Mouse (Mus musculus) MEL (cell line): ENCODE results near the gene Gigyf1. TPM values are rescaled to one million over a fixed set of nuclear protein-coding genes. Genes with fewer than 3 reads are reported as not detected.

Experiments used
- DNase-seq: peaks from one replicate; pipeline ENCODE4 v3.0.0; 2011; ENCODE audit warnings: low read depth, low spot score
- H3K27ac ChIP-seq: 2 replicates; pipeline ENCODE4 v1.5.1; 2012; ENCODE audit warnings: low read depth, mild to moderate bottlenecking, control low read depth, low read length, moderate library complexity; ENCODE audit not compliant: control insufficient read depth
- H3K27me3 ChIP-seq, 2 experiments: fragments of 150-350 bp in 1 of 2; sonication (generic) in 1 of 2; 2 replicates each; pipeline ENCODE4 v1.6.1; 2012; ENCODE audit warnings: low read length in 2 of 2, mild to moderate bottlenecking in 2 of 2, improper control_type of control experiment in 1 of 2, moderate library complexity in 1 of 2; ENCODE audit not compliant: insufficient read depth in 2 of 2, control insufficient read depth in 1 of 2
- H3K36me3 ChIP-seq, 2 experiments: 2 replicates each; pipeline ENCODE4 v1.6.1; 2012 to 2014; ENCODE audit warnings: low read length in 2 of 2, improper control_type of control experiment in 1 of 2, inconsistent platforms in 1 of 2, mild to moderate bottlenecking in 1 of 2; ENCODE audit not compliant: insufficient read depth in 2 of 2, control insufficient read depth in 1 of 2
- H3K4me1 ChIP-seq, 2 experiments: fragments of 150-350 bp in 1 of 2; sonication (generic) in 1 of 2; 2 replicates each; pipeline ENCODE4 v1.6.1; 2012; ENCODE audit warnings: low read length in 2 of 2, improper control_type of control experiment in 1 of 2, mild to moderate bottlenecking in 1 of 2; ENCODE audit not compliant: insufficient read depth in 2 of 2, control insufficient read depth in 1 of 2
- H3K4me3 ChIP-seq, 2 experiments: fragments of 150-350 bp in 1 of 2; sonication (generic) in 1 of 2; 2 replicates each; pipeline ENCODE4 v1.5.1; 2012; ENCODE audit warnings: low read depth in 2 of 2, low read length in 2 of 2, mild to moderate bottlenecking in 2 of 2, moderate library complexity in 2 of 2, control low read depth in 1 of 2, improper control_type of control experiment in 1 of 2; ENCODE audit not compliant: control insufficient read depth in 1 of 2, insufficient read depth in 1 of 2
- H3K79me2 ChIP-seq: 2 replicates; pipeline ENCODE4 v1.6.1; 2012; ENCODE audit warnings: mild to moderate bottlenecking, low read length, moderate library complexity; ENCODE audit not compliant: control insufficient read depth, poor library complexity, insufficient read depth
- H3K9ac ChIP-seq: 2 replicates; pipeline ENCODE4 v1.6.1; 2012; ENCODE audit warnings: low read depth, mild to moderate bottlenecking, control low read depth, low read length, moderate library complexity; ENCODE audit not compliant: control insufficient read depth, poor library complexity, severe bottlenecking
- H3K9me3 ChIP-seq: fragments of 150-350 bp; sonication (generic); replicated peaks from 2 replicates; pipeline ENCODE4 v1.6.1; 2012; ENCODE audit warnings: mild to moderate bottlenecking, low read length, improper control_type of control experiment, moderate library complexity; ENCODE audit not compliant: insufficient read depth
- CHD1 ChIP-seq: IDR thresholded peaks from 2 replicates; pipeline ENCODE4 v1.6.1; 2012; ENCODE audit warnings: low read depth, mild to moderate bottlenecking, inconsistent platforms, low read length, improper control_type of control experiment
- CTCF ChIP-seq, 3 experiments: IDR thresholded peaks in 2 of 3; conservative IDR thresholded peaks in 1 of 3; 2 replicates each; pipeline ENCODE4 v1.5.1; 2011 to 2012; ENCODE audit warnings: low read length in 3 of 3, low read depth in 2 of 3, mild to moderate bottlenecking in 2 of 3, improper control_type of control experiment in 1 of 3, inconsistent platforms in 1 of 3, mixed read lengths in 1 of 3, moderate library complexity in 1 of 3; ENCODE audit not compliant: control insufficient read depth in 1 of 3, insufficient read depth in 1 of 3, poor library complexity in 1 of 3, severe bottlenecking in 1 of 3
- ELF1 ChIP-seq: IDR thresholded peaks from 2 replicates; pipeline ENCODE4 v1.6.1; 2014; ENCODE audit warnings: low read depth, mild to moderate bottlenecking, inconsistent platforms, low read length, improper control_type of control experiment, moderate library complexity
- GABPA ChIP-seq: IDR thresholded peaks from 2 replicates; pipeline ENCODE4 v1.6.1; 2012; ENCODE audit warnings: low read depth, mild to moderate bottlenecking, inconsistent platforms, low read length, improper control_type of control experiment, moderate library complexity
- GATA1 ChIP-seq: IDR thresholded peaks from 2 replicates; pipeline ENCODE4 v1.6.1; 2011; ENCODE audit warnings: low read depth, low read length, improper control_type of control experiment
- KAT2A ChIP-seq: conservative IDR thresholded peaks from 2 replicates; pipeline ENCODE4 v1.6.1; 2012; ENCODE audit warnings: low read depth, low read length, improper control_type of control experiment, inconsistent platforms
- MAX ChIP-seq: IDR thresholded peaks from 2 replicates; pipeline ENCODE4 v1.6.1; 2011; ENCODE audit warnings: low read length, improper control_type of control experiment
- MAZ ChIP-seq: IDR thresholded peaks from 2 replicates; pipeline ENCODE4 v1.6.1; 2012; ENCODE audit warnings: low read depth, mild to moderate bottlenecking, inconsistent platforms, low read length, improper control_type of control experiment
- MYB ChIP-seq: IDR thresholded peaks from 2 replicates; pipeline ENCODE4 v1.6.1; 2011; ENCODE audit warnings: mild to moderate bottlenecking, low read depth, low read length, improper control_type of control experiment
- POLR2A ChIP-seq, 2 experiments: IDR thresholded peaks; 2 replicates each; pipeline ENCODE4 v1.6.1; 2011 to 2012; ENCODE audit warnings: low read length in 2 of 2, mild to moderate bottlenecking in 2 of 2, control low read depth in 1 of 2, improper control_type of control experiment in 1 of 2, low read depth in 1 of 2, moderate library complexity in 1 of 2; ENCODE audit not compliant: control insufficient read depth in 1 of 2, insufficient read depth in 1 of 2, poor library complexity in 1 of 2
- POLR2AphosphoS5 ChIP-seq: IDR thresholded peaks from 2 replicates; pipeline ENCODE4 v1.6.1; 2012; ENCODE audit warnings: low read depth, borderline replicate concordance, mild to moderate bottlenecking, inconsistent platforms, low read length, moderate library complexity, mixed read lengths
- UBTF ChIP-seq: IDR thresholded peaks from 2 replicates; pipeline ENCODE4 v1.6.1; 2012; ENCODE audit warnings: low read depth, mild to moderate bottlenecking, inconsistent platforms, low read length, improper control_type of control experiment, moderate library complexity, borderline replicate concordance; ENCODE audit not compliant: insufficient read depth
- ZKSCAN1 ChIP-seq: IDR thresholded peaks from 2 replicates; pipeline ENCODE4 v1.6.1; 2012; ENCODE audit warnings: low read depth, mild to moderate bottlenecking, inconsistent platforms, low read length, improper control_type of control experiment, moderate library complexity
- polyA plus RNA-seq, 2 experiments: library from polyadenylated mRNA; stranded (reverse) in 1 of 2; unstranded in 1 of 2; fragments of >175 nt in 1 of 2; fragments of >200 nt in 1 of 2; gene quantifications; 2 replicates each; pipeline versions ENCODE4 v1.2.1 to v1.2.4; 2012; ENCODE audit warnings: low replicate concordance in 2 of 2, low read depth in 1 of 2; ENCODE audit not compliant: insufficient read length in 2 of 2, insufficient read depth in 1 of 2, missing spikeins in 1 of 2
- total RNA-seq: library from RNA; depleted of rRNA; stranded (reverse); fragments of 300-350 nt; gene quantifications from 2 replicates; pipeline ENCODE4 v1.2.3, GENCODE M21; 2012

Gene Gigyf1
- total and polyA plus RNA-seq, 3 experiments = 5.1 to 24.6 TPM; not detected in 1

- no peak overlapping the region for H3K4me3 ChIP-seq
- peak; percentile 48 for DNase-seq
- no peak overlapping the region for H3K27ac ChIP-seq
- no peaks in the 10 kb centered on the region for H3K27me3 ChIP-seq
- H3K4me1 ChIP-seq = no peaks in the 10 kb centered on the region
- no peak overlapping the region for H3K9ac ChIP-seq
- no peaks in the 10 kb centered on the region for H3K36me3 ChIP-seq
- H3K79me2 ChIP-seq = no peaks in the 10 kb centered on the region
- TF ChIP-seq POLR2AphosphoS5 = no peak
- TF ChIP-seq ELF1 = no peak
- TF ChIP-seq MAZ = no peak
- no peak for TF ChIP-seq CTCF (IDR thresholded peaks at IDR 0.05 in 2 of 3, conservative IDR thresholded peaks at IDR 0.05 in 1 of 3; ENCODE audit: control insufficient read depth in 1 of 3, insufficient read depth in 1 of 3, low read depth in 2 of 3, low read length in 3 of 3, poor library complexity in 1 of 3, severe bottlenecking in 1 of 3)
- TF ChIP-seq KAT2A = no peak
- TF ChIP-seq MAX = no peak
- TF ChIP-seq POLR2A (IDR thresholded peaks at IDR 0.05; ENCODE audit: control insufficient read depth in 1 of 2, insufficient read depth in 1 of 2, low read depth in 1 of 2, low read length in 2 of 2, poor library complexity in 1 of 2) = no peak
- no peaks in the 10 kb centered on the region for H3K9me3 ChIP-seq
Observed at GRCm38 (mm10) chr5:137541768-137542540, 23.6 kb downstream of the Gigyf1 start.

GRCm38 (mm10) chr5:137544926-137545325 lies 26.6 kb downstream of the Gigyf1 start:
- no peak overlapping the region for H3K27ac ChIP-seq
- no peaks in the 10 kb centered on the region for H3K9me3 ChIP-seq
- TF ChIP-seq GABPA (no peak), CHD1 (no peak)
- no peaks in the 10 kb centered on the region for H3K36me3 ChIP-seq
- no peaks in the 10 kb centered on the region for H3K4me1 ChIP-seq
- no peaks in the 10 kb centered on the region; a peak in 1 of 4 replicates for H3K27me3 ChIP-seq
- no peak overlapping the region for H3K9ac ChIP-seq
- no peak overlapping the region for H3K4me3 ChIP-seq
- no peaks in the 10 kb centered on the region for H3K79me2 ChIP-seq
- DNase-seq = no peak

- no peaks in the 10 kb centered on the region for H3K36me3 ChIP-seq
- H3K4me1 ChIP-seq = no peaks in the 10 kb centered on the region
- no peak for DNase-seq
- no peak overlapping the region for H3K9ac ChIP-seq
- H3K27me3 ChIP-seq = no peaks in the 10 kb centered on the region; a peak in 1 of 4 replicates
- H3K27ac ChIP-seq = no peak overlapping the region
- no peaks in the 10 kb centered on the region for H3K9me3 ChIP-seq
- H3K4me3 ChIP-seq = no peak overlapping the region
- no peaks in the 10 kb centered on the region for H3K79me2 ChIP-seq
- TF ChIP-seq POLR2A (IDR thresholded peaks at IDR 0.05; ENCODE audit: control insufficient read depth in 1 of 2, insufficient read depth in 1 of 2, low read depth in 1 of 2, low read length in 2 of 2, poor library complexity in 1 of 2) (no peak), UBTF (no peak), GATA1 (no peak), ZKSCAN1 (no peak), MYB (no peak), CHD1 (no peak)
Observed at GRCm38 (mm10) chr5:137545596-137545995, 27.2 kb downstream of the Gigyf1 start.
